Mouse (Mus musculus) bone marrow, adult 2 months (tissue): ENCODE data around the gene Gpc5. TPM values are rescaled to one million over a fixed set of nuclear protein-coding genes. Genes with fewer than 3 reads are reported as not detected.

Source experiments
- H3K27ac ChIP-seq: fragments of 200-500 bp; 2 replicates; pipeline ENCODE4 v1.5.1; 2012; ENCODE audit warnings: low read depth, mild to moderate bottlenecking, control low read depth, inconsistent platforms, low read length; ENCODE audit not compliant: control insufficient read depth, poor library complexity, insufficient read depth
- H3K4me1 ChIP-seq: fragments of 200-500 bp; 2 replicates; pipeline ENCODE4 v1.6.1; 2011; ENCODE audit warnings: low read length; ENCODE audit not compliant: control insufficient read depth, insufficient read depth
- H3K4me3 ChIP-seq: fragments of 200-500 bp; replicated peaks from 2 replicates; pipeline ENCODE3; 2011; ENCODE audit warnings: mild to moderate bottlenecking, low read depth, low read length, control low read depth; ENCODE audit not compliant: control insufficient read depth
- CTCF ChIP-seq: fragments of 200-500 bp; IDR thresholded peaks from 2 replicates; pipeline ENCODE4 v1.5.1; 2011; ENCODE audit warnings: low read length, control low read depth; ENCODE audit not compliant: control insufficient read depth, insufficient read depth
- POLR2A ChIP-seq: fragments of 200-500 bp; IDR thresholded peaks from 2 replicates; pipeline ENCODE4 v1.6.1; 2011; ENCODE audit warnings: low read depth, mild to moderate bottlenecking, control low read depth, low read length, borderline replicate concordance; ENCODE audit not compliant: control insufficient read depth
- WGBS: fragments of 180-500 bp; shearing (Covaris S2); methylation state at CpG from one replicate; pipeline ENCODE4 v1.1.7; 2018; 5-methylcytosine and 5-hydroxymethylcytosine counted together
- polyA plus RNA-seq: library from polyadenylated mRNA; stranded (reverse); fragments of >200 nt; gene quantifications from 2 replicates; pipeline ENCODE4 v1.2.4, GENCODE M21; 2011; ENCODE audit warnings: low replicate concordance; ENCODE audit not compliant: missing spikeins, insufficient read depth, insufficient read length

Gpc5 gene
- polyA plus RNA-seq, 1 experiment, result not detected

DNA sequence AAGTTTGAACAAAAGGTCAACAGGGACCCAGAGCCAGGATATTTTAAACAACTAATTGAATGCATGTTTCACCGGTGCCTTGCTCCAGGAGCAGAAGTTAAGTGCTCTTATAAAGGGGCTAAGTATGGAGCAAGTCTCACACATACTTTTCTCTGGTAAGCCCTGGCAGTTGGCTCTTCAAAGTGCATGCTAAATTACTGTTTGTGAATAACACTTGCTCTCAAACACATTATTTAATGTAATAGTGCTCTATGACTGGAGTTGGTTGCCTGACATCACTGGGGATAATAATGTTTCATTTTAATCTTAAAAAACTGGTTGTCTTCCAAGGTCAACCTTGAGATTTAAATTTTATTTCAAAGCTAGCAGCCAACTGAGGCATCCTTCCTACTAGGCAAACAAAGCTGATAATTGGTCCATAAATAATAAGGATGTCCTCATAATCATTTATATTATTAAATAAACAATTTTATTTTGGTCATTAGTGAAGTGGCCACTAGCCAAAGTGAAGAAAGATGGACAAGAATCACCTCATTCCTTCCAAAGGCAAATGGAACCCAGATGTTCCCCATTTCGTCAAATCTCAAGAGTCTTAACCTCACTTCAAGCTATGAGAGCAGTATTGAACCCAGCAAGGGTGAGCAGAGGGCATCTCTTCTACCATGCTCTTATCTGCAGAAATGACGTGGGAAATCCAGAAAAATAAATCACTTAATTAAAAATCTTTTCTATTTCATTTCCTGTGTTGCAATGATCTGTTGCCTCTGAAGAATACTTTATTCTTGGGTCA lies 488.6 kb downstream of the Gpc5 start:
- Histone ChIP-seq H3K4me1 (no peaks in the 10 kb centered on the region), H3K4me3 (no peak overlapping the region), H3K27ac (no peak overlapping the region)
- TF ChIP-seq POLR2A, result no peak
- TF ChIP-seq CTCF, result no peak
- WGBS, result 63% methylated on average over 3 of the region's 3 CpGs

- WGBS, result 64% methylated on average over 2 of the region's 2 CpGs
- TF ChIP-seq CTCF (no peak), POLR2A (no peak)
- Histone ChIP-seq H3K4me3 (no peak overlapping the region), H3K27ac (no peak overlapping the region), H3K4me1 (no peaks in the 10 kb centered on the region)
Measured at GRCm38 (mm10) chr14:115581256-115581633, 489.2 kb downstream of the Gpc5 start.

DNA sequence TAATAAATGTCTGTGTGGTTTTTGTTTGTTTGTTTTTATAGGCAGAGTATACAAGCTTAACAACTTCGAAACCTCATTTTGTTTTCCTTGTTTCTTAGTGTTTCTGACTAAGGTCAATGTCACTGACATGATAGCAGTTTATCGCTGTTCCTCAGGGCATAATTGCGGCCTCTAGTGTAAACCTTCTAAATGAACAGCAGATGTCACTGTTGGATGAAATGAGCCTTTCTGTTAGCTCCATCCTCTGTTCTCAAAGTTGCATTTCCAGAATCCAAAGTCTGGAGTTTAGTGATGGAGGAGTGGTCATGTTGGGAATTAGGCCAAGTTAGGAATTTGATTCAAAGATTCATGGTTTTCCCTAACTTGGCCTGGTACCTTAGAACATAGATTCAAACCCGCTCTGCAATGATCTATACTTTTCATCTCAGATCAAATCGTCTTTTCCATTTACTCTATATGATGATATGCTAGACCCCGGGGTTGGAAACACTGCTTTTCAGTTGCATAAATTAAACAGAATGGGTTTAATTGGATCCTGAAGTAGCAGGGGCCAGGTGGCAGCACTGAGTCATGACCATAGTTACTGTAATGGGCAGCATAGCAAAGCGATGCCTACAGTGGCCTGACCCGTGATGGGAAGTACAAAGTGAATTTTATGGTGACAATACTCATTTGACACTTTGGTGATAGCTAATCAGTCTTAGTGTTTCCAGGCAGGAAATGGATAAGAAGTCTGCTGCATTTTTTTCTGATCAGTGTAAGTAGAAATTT lies 508.4 kb downstream of the Gpc5 start:
- WGBS, result 56% methylated on average over 8 of the region's 8 CpGs
- Histone ChIP-seq H3K4me3 (no peak overlapping the region), H3K4me1 (no peaks in the 10 kb centered on the region), H3K27ac (no peak overlapping the region)
- TF ChIP-seq POLR2A, result no peak
- no peak for TF ChIP-seq CTCF

DNA sequence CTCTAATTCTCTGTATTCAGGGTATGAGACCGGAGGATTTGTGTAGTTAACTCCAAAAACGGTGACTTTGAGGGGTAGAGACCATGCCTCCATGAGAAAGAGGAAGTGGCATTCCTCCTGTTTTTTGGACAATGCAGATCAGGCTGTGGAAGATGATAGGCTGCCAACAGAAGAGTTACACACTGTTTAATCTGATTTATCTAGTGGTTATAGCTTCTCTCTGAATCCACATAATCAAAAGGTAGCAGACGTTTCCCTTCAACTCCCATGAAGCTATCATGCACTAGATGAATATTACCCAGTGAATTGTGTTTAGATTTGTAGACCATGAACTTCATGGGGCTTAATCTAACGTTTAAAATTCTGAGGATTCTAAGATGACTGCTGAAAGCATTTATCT lies 522.1 kb downstream of the Gpc5 start:
- Histone ChIP-seq H3K4me3 (no peak overlapping the region), H3K4me1 (no peaks in the 10 kb centered on the region), H3K27ac (no peak overlapping the region)
- WGBS, result 55% methylated on average over 4 of the region's 4 CpGs
- TF ChIP-seq POLR2A (no peak), CTCF (no peak)

DNA sequence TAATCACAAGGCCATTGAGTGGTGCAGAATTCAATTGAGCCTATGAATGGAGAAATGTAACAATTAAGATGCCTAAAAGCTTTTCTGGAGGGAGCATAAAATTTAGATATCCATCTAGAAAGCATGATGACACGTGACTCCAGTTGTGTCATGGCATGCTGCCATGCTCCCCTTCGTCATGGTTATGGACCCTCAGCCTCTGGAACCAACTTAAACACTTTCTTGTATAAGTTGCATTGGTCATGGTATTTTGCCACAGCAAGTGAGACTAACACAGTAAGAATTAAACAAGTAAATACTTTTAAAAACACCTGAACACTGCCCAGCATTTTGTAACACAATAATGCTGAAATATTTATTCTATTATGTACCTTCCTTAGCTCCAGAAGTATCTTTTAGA lies 524.3 kb downstream of the Gpc5 start:
- Histone ChIP-seq H3K27ac (no peak overlapping the region), H3K4me1 (no peaks in the 10 kb centered on the region), H3K4me3 (no peak overlapping the region)
- TF ChIP-seq POLR2A (no peak), CTCF (no peak)
- WGBS, result 42% methylated on average over 2 of the region's 2 CpGs

DNA sequence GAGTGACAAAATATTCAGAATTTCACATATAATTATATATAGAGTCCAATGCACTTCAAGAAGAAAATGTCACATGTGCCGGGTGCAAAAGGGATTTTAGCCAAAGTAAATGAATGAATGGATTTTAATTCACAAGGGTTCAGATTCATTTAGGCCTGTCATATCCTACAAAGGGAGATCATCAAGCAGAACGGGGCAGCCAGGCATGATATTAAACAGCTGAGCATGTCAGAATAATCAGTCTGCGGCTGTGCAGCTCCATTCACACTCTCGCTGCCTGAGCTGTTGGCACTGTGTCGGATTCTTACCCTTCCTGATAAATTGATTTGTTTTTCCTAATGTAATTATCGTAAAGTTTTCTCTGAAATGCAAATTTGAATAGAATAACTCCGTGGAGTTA lies 524.8 kb downstream of the Gpc5 start:
- H3K4me1 ChIP-seq, result no peaks in the 10 kb centered on the region
- no peak for TF ChIP-seq CTCF
- no peak overlapping the region for H3K27ac ChIP-seq
- no peak overlapping the region for H3K4me3 ChIP-seq
- WGBS, result 67% methylated on average over 7 of the region's 7 CpGs

DNA sequence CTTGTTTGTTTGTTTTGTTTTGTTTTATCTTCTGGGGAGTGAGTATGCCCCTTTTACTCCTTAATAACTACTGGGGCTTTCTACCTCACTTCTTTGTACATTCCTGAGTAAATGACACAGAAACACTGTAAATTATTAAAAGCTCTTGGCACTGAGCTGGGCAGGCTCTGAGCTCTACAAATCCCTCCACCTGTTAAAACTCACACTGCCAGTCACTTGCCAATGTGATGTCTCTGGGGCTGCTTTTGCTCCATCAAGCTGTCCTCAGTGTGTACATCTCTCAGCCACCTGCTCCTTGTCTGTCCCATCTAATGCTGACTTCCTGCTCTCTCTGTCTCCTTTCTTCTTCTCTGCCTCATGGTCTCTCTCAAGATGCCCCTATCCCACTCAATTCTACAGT lies 528.5 kb downstream of the Gpc5 start:
- Histone ChIP-seq H3K27ac (no peak overlapping the region), H3K4me3 (no peak overlapping the region), H3K4me1 (no peaks in the 10 kb centered on the region)
- TF ChIP-seq CTCF (no peak), POLR2A (no peak)

- Histone ChIP-seq H3K4me1 (no peaks in the 10 kb centered on the region), H3K27ac (no peak overlapping the region), H3K4me3 (no peak overlapping the region)
- WGBS, result 79% methylated on average over 7 of the region's 7 CpGs
- TF ChIP-seq CTCF (no peak), POLR2A (no peak)
Measured at GRCm38 (mm10) chr14:115631160-115631898, 539.3 kb downstream of the Gpc5 start.
